Comparison of ENCODE assay signal across 21 mouse cellular contexts in the genomic region with DNA sequence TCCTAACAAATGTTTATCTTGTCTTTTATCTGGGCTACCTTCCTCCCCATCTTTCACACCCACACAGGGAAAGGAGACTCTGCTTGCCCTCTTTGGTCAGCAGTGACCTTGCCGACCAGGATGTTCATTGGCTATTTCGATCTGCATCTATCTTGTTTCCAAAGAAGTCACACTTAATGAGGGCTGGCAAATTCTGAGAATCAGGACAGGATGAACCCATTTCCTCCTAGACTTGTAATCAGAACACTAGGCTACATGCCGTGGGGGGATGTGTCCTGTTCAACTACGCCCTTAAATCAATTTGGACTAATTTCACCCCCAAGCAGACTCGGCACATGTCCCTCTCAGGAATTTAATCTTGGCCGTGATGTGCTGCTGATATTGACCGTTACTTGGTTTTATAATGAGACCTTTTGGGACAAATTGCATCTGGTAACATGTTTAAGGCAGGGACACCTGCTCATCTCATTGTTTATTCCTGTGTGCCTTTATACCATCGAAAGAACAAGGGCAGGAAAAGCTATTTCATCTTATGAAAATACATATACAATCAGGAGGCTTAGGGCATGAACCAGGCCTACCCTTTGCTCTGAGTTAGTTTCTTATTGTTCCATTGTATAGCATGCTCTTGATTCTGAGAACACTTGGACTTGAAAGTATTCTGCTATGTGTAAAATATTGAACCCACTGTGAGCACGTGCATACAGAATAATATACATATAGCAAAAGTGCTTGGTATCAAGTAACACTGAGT. TPM values are rescaled to one million over a fixed set of nuclear protein-coding genes. Genes with fewer than 3 reads are reported as not detected.
DNase-seq lines count a peak whose midpoint lies in the region; ATAC-seq and TF ChIP-seq lines count a peak whose summit lies in the region.
"Had no signal": no experiment of that assay in that cellular context is flagged by ENCODE, and none has a peak within 500 bp of the region (broad histone marks: within the 10 kb centered on the region; RNA-seq: fewer than 3 reads in every experiment).

No protein-coding gene starts in this region.

- no peak overlapping the region for H3K9ac ChIP-seq in midbrain, embryonic 12.5 days (replicated peaks)
- no peak overlapping the region for H3K9ac ChIP-seq in midbrain, embryonic 16.5 days (ENCODE audit: low read depth, low read length)
- H3K9ac ChIP-seq: embryonic facial prominence, embryonic 12.5 days; forebrain, embryonic 15.5 days; heart, embryonic 12.5 days had no signal

- no peaks in the 10 kb centered on the region for H3K4me1 ChIP-seq in midbrain, embryonic 12.5 days
- no peaks in the 10 kb centered on the region for H3K4me1 ChIP-seq in midbrain, embryonic 16.5 days (ENCODE audit: control insufficient read depth, insufficient read depth, low read length)
- H3K4me1 ChIP-seq: embryonic facial prominence, embryonic 12.5 days; forebrain, embryonic 15.5 days; heart, embryonic 12.5 days had no signal

- no peak for DNase-seq in gastrocnemius, adult 2 months
- DNase-seq in gastrocnemius, postnatal 36 days, result no peak
- DNase-seq in kidney, postnatal 14 days, result peak; percentile 7
- no peak for DNase-seq in kidney, adult 9 months
- DNase-seq in lung, postnatal 4 days, result peak; percentile 16 to 45
- no peak for DNase-seq in MN1 (ENCODE audit: low spot score)
- DNase-seq: adrenal gland, postnatal 10 days; B cell, adult 2 months; cerebellum, adult 11-12 months; cerebellum, adult 9-10 months; cerebellum, postnatal 25 days; gastrocnemius, postnatal 10 days; heart, adult 2 months; heart, postnatal 36 days had no signal

- intact Hi-C loops in gastrocnemius, adult 2 months (cut with DNase I), result no loop called here
- intact Hi-C loops in gastrocnemius, postnatal 36 days (cut with DNase I), result no loop called here

- no peak overlapping the region for H3K4me2 ChIP-seq in midbrain, embryonic 12.5 days (replicated peaks)
- H3K4me2 ChIP-seq in midbrain, embryonic 16.5 days (ENCODE audit: low read length), result no peak overlapping the region
- H3K4me2 ChIP-seq: embryonic facial prominence, embryonic 12.5 days; forebrain, embryonic 15.5 days; heart, embryonic 12.5 days had no signal

- no peak for TF ChIP-seq CTCF in gastrocnemius, adult 2 months (IDR thresholded peaks at IDR 0.05)

- no peak overlapping the region for H3K4me3 ChIP-seq in gastrocnemius, adult 2 months
- no peak overlapping the region for H3K4me3 ChIP-seq in midbrain, embryonic 12.5 days
- H3K4me3 ChIP-seq in midbrain, embryonic 16.5 days (ENCODE audit: low read depth, low read length), result no peak overlapping the region
- H3K4me3 ChIP-seq: embryonic facial prominence, embryonic 12.5 days; forebrain, embryonic 15.5 days; heart, adult 2 months; heart, embryonic 12.5 days had no signal

- 84% methylated on average over 9 of the region's 9 CpGs for WGBS in midbrain, embryonic 12.5 days
- WGBS in midbrain, embryonic 16.5 days, result 75% methylated on average over 9 of the region's 9 CpGs

- H3K27me3 ChIP-seq in midbrain, embryonic 12.5 days, result no peaks in the 10 kb centered on the region
- no peaks in the 10 kb centered on the region for H3K27me3 ChIP-seq in midbrain, embryonic 16.5 days (ENCODE audit: control insufficient read depth, insufficient read depth, low read depth, low read length)
- H3K27me3 ChIP-seq: embryonic facial prominence, embryonic 12.5 days; forebrain, embryonic 15.5 days; heart, embryonic 12.5 days had no signal

- peak; percentile 38; the same call in 1 of the 2 replicates for ATAC-seq in midbrain, embryonic 12.5 days (ENCODE audit: low FRiP score, low read depth)
- ATAC-seq in midbrain, embryonic 16.5 days, result no peak
- ATAC-seq: CD4-positive, CD25-positive, alpha-beta regulatory T cell, adult 4 months; forebrain, embryonic 15.5 days had no signal

- H3K27ac ChIP-seq in gastrocnemius, adult 2 months, result peak overlapping the region; percentile 20; the same call in 1 of the 2 replicates
- no peak overlapping the region; the same call in 1 of the 2 replicates for H3K27ac ChIP-seq in midbrain, embryonic 12.5 days (replicated peaks)
- no peak overlapping the region for H3K27ac ChIP-seq in midbrain, embryonic 16.5 days (ENCODE audit: low read length)
- H3K27ac ChIP-seq: embryonic facial prominence, embryonic 12.5 days; forebrain, embryonic 15.5 days; heart, adult 2 months had no signal

- no peaks in the 10 kb centered on the region for H3K9me3 ChIP-seq in midbrain, embryonic 12.5 days
- no peaks in the 10 kb centered on the region for H3K9me3 ChIP-seq in midbrain, embryonic 16.5 days (replicated peaks; ENCODE audit: control insufficient read depth, low read length, poor library complexity, severe bottlenecking)
- H3K9me3 ChIP-seq: embryonic facial prominence, embryonic 12.5 days; forebrain, embryonic 15.5 days; heart, embryonic 12.5 days had no signal

- H3K36me3 ChIP-seq in midbrain, embryonic 12.5 days, result no peaks in the 10 kb centered on the region
- no peaks in the 10 kb centered on the region for H3K36me3 ChIP-seq in midbrain, embryonic 16.5 days (ENCODE audit: control insufficient read depth, insufficient read depth, low read length)
- H3K36me3 ChIP-seq: embryonic facial prominence, embryonic 12.5 days; forebrain, embryonic 15.5 days; G1E; heart, embryonic 12.5 days had no signal

RNA-seq across cellular contexts. Expression of a gene that starts 25.3 kb away (rescaled TPM):
- 100 to 1,000 TPM; 144 to 178 TPM for total RNA-seq in gastrocnemius, adult 2 months (2021)
- total RNA-seq in gastrocnemius, postnatal 36 days (2021), result 100 to 1,000 TPM; 158 to 167 TPM
- polyA plus RNA-seq in midbrain, embryonic 12.5 days (2016; fragmentation: Nextera tagmentation; extraction: Ambion mirVana), result 4.7 and 5.5 TPM in 2 replicates
- 17.5 and 18.4 TPM in 2 replicates for polyA plus RNA-seq in midbrain, embryonic 16.5 days (2015; fragmentation: Nextera tagmentation; extraction: Ambion mirVana)
- polyA plus RNA-seq: G1E had no signal

Comparison
In these comparisons a context has a peak if more than half of its experiments do, and no peak if none do; other contexts are left out.
1. DNase-seq: peak in kidney, postnatal 14 days (single experiment) and lung, postnatal 4 days (2 of 2); none in gastrocnemius, adult 2 months (single experiment), gastrocnemius, postnatal 36 days (0 of 2), kidney, adult 9 months (single experiment) and MN1 (single experiment).